Mouse (Mus musculus): Measurements from ENCODE around the gene Mup13. TPM values are rescaled to one million over a fixed set of nuclear protein-coding genes. Genes with fewer than 3 reads are reported as not detected.
"Not testable (repeated sequence)": the region's sequence is repeated elsewhere in the genome, so short reads cannot be mapped to it uniquely, and the experiment has no call there.

The Mup13 gene
- not detected for polyA plus RNA-seq (2017; shearing (Covaris generic))

DNA sequence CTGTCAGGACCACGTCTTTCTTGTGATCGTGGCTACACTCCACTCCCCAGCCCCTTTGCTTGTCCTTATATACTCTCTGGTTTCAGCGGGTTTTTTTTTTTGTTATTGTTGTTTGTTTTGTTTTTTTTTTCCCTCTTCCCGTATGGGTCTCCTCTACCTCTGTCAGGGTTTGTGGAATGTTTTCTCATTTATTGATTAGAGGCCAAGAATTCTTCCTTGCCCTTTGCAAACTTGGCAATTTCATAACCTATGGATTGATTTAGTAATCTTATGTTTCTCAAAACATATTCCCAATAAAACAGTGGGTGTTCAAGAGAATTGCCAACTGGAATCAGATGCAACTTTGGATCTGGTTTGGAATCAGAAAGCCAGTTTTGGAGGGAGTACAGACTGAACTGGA is at the start of gene Mup13:
Mup13 (minus strand) TSS at position 101 of the 400 bp plus-strand sequence.
- ATAC-seq: not testable (repeated sequence)

Other genes starting within 250 kb of the Mup13 start
- not detected for gene Mup14, start 75.7 kb upstream of the Mup13 start, polyA plus RNA-seq (2017; shearing (Covaris generic))
- not detected for gene Mup15, start 211.5 kb upstream of the Mup13 start, polyA plus RNA-seq (2017; shearing (Covaris generic))